Mouse (Mus musculus) kidney, adult 2 months (tissue): ENCODE measurements at regions not wholly inside any gene's neighbourhood (a gene's known extent, or its start where the extent isn't known, plus 50 kb on each side); places are given as distances from the start of the nearest gene placed in this dataset.

Experiments
- CTCF ChIP-seq: fragments of 200-500 bp; conservative IDR thresholded peaks from 2 replicates; pipeline ENCODE4 v1.5.1; 2011; ENCODE audit warnings: low read depth, mild to moderate bottlenecking, control low read depth, low read length, moderate library complexity, mixed read lengths; ENCODE audit not compliant: insufficient read depth, insufficient read length
- POLR2A ChIP-seq: fragments of 200-500 bp; IDR thresholded peaks from one replicate; pipeline ENCODE4 v1.6.1; 2011; ENCODE audit warnings: low read depth, low read length, control low read depth

DNA sequence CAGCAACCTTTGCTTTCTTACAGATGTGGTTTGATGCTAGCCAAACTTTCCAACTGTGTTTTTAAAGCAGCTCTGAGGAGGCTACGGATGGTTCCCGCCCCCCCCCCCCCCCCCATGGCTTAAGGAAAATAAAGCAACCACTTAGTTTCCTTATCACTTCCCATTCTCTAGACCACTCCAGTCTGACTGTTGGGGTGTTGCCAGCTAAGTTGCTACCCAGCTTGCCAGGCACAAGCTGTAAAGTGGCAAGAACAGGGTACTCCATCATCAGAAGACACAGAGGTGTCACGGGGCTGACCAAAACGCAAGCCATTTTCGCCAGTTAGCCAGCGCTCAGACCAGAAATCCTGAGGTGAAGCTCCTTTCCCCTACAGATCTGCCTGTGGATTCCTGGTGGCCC lies 74.7 kb upstream of the Prok2 start:
- TF ChIP-seq POLR2A, result no peak
- no peak for TF ChIP-seq CTCF
